In genomic region chr1:59913869-59914225, GRCm38 (mm10) we compare ENCODE assay signal across 8 mouse cellular contexts. TPM values are rescaled to one million over a fixed set of nuclear protein-coding genes. Genes with fewer than 3 reads are reported as not detected.
DNase-seq lines count a peak whose midpoint lies in the region; ATAC-seq lines count a peak whose summit lies in the region.

No protein-coding gene starts in this region.

- ATAC-seq in common myeloid progenitor, adult 5-6 weeks (replicated peaks; ENCODE audit: low read depth, poor library complexity, severe bottlenecking), result peak; percentile 33
- ATAC-seq in heart, embryonic 14.5 days (ENCODE audit: insufficient number of reproducible peaks, insufficient read depth, low FRiP score, low read depth), result no peak
- ATAC-seq in liver, embryonic 11.5 days (replicated peaks; ENCODE audit: low FRiP score), result no peak
- ATAC-seq in neural tube, embryonic 12.5 days (ENCODE audit: low FRiP score, low read depth), result no peak

- H3K36me3 ChIP-seq in heart, embryonic 14.5 days (ENCODE audit: control insufficient read depth, insufficient read depth, low read length), result no peaks in the 10 kb centered on the region
- H3K36me3 ChIP-seq in liver, embryonic 11.5 days (ENCODE audit: control insufficient read depth, insufficient read depth, low read length), result no peaks in the 10 kb centered on the region
- H3K36me3 ChIP-seq in neural tube, embryonic 12.5 days, result no peaks in the 10 kb centered on the region

- DNase-seq in spleen, postnatal 36 days (ENCODE audit: low spot score in 2 of 2), result peak; percentile 59 to 68
- DNase-seq in spleen, postnatal 14 days (ENCODE audit: low spot score in 2 of 2), result no peak
- DNase-seq in liver, embryonic 11.5 days (ENCODE audit: low spot score), result no peak
- DNase-seq in thymus, postnatal 14 days, result no peak
- no peak for DNase-seq in embryo, embryonic 9.5 days (ENCODE audit: extremely low spot score)

- no peaks in the 10 kb centered on the region for H3K27me3 ChIP-seq in heart, embryonic 14.5 days (ENCODE audit: control insufficient read depth, insufficient read depth, low read length)
- no peaks in the 10 kb centered on the region for H3K27me3 ChIP-seq in liver, embryonic 11.5 days (replicated peaks; ENCODE audit: control insufficient read depth, insufficient read depth, low read length)
- H3K27me3 ChIP-seq in neural tube, embryonic 12.5 days (replicated peaks), result no peaks in the 10 kb centered on the region

- no peaks in the 10 kb centered on the region for H3K9me3 ChIP-seq in heart, embryonic 14.5 days (ENCODE audit: control insufficient read depth, low read length)
- H3K9me3 ChIP-seq in liver, embryonic 11.5 days (ENCODE audit: control insufficient read depth, low read length), result no peaks in the 10 kb centered on the region
- H3K9me3 ChIP-seq in neural tube, embryonic 12.5 days, result no peaks in the 10 kb centered on the region

- H3K4me2 ChIP-seq in heart, embryonic 14.5 days (ENCODE audit: low read length), result peak overlapping the region; percentile 78
- H3K4me2 ChIP-seq in liver, embryonic 11.5 days, result peak overlapping the region; percentile 79
- peak overlapping the region; percentile 89 for H3K4me2 ChIP-seq in neural tube, embryonic 12.5 days (replicated peaks)

- WGBS in heart, embryonic 14.5 days, result 5% methylated on average over 12 of the region's 12 CpGs
- WGBS in liver, embryonic 11.5 days, result 6% methylated on average over 12 of the region's 12 CpGs
- 6% methylated on average over 12 of the region's 12 CpGs for WGBS in neural tube, embryonic 12.5 days

- peak overlapping the region; percentile 83 for H3K9ac ChIP-seq in heart, embryonic 14.5 days (ENCODE audit: low read length)
- H3K9ac ChIP-seq in liver, embryonic 11.5 days (ENCODE audit: low read depth, low read length), result peak overlapping the region; percentile 96
- peak overlapping the region; percentile 99 for H3K9ac ChIP-seq in neural tube, embryonic 12.5 days

- H3K27ac ChIP-seq in heart, embryonic 14.5 days (replicated peaks in 1 of 2; ENCODE audit: control insufficient read depth in 1 of 2, insufficient read depth in 1 of 2, low read depth in 2 of 2, low read length in 2 of 2), result peak overlapping the region in 1 of 2 experiments; percentile 87; a peak in 2 of 4 replicates
- peak overlapping the region; percentile 94 for H3K27ac ChIP-seq in liver, embryonic 11.5 days (ENCODE audit: low read depth, low read length)
- H3K27ac ChIP-seq in neural tube, embryonic 12.5 days, result peak overlapping the region; percentile 97; the same call in 1 of the 2 replicates

- peak overlapping the region; percentile 59 to 98 for H3K4me3 ChIP-seq in heart, embryonic 14.5 days (ENCODE audit: control insufficient read depth in 1 of 2, insufficient read depth in 1 of 2, low read depth in 1 of 2, low read length in 2 of 2)
- peak overlapping the region; percentile 99 for H3K4me3 ChIP-seq in liver, embryonic 11.5 days (ENCODE audit: low read depth, low read length)
- H3K4me3 ChIP-seq in neural tube, embryonic 12.5 days, result peak overlapping the region; percentile 100

- peaks cover 2 to 27% of the 10 kb centered on the region in 2 experiments for H3K4me1 ChIP-seq in heart, embryonic 14.5 days (ENCODE audit: control insufficient read depth in 2 of 2, insufficient read depth in 2 of 2, low read length in 2 of 2)
- H3K4me1 ChIP-seq in liver, embryonic 11.5 days (replicated peaks; ENCODE audit: control insufficient read depth, insufficient read depth, low read length), result peaks cover 30% of the 10 kb centered on the region
- peaks cover 19% of the 10 kb centered on the region for H3K4me1 ChIP-seq in neural tube, embryonic 12.5 days

RNA-seq across cellular contexts. Expression of gene Fam117b, which starts 1.0 kb away (rescaled TPM):
- total RNA-seq in common myeloid progenitor, adult 5-6 weeks (2017), result 26.9 and 27.3 TPM in 2 replicates
- polyA plus RNA-seq in heart, embryonic 14.5 days (2014; fragmentation: Nextera tagmentation; extraction: Ambion mirVana), result 6.5 and 6.8 TPM in 2 replicates
- polyA plus RNA-seq in liver, embryonic 11.5 days (2014; fragmentation: Nextera tagmentation; extraction: Ambion mirVana), result 10.3 and 10.6 TPM in 2 replicates
- 29.7 and 31.1 TPM in 2 replicates for polyA plus RNA-seq in neural tube, embryonic 12.5 days (2016; fragmentation: Nextera tagmentation; extraction: Ambion mirVana)

Comparison
In these comparisons a context has a peak if more than half of its experiments do, and no peak if none do; other contexts are left out.
1. DNase-seq: peak in spleen, postnatal 36 days (2 of 2); none in spleen, postnatal 14 days (0 of 2), liver, embryonic 11.5 days (single experiment), thymus, postnatal 14 days (single experiment) and embryo, embryonic 9.5 days (single experiment).
2. Peak in every context shown above with its lines, with median percentiles within 50 percentile points of each other: H3K4me2 ChIP-seq, H3K4me3 ChIP-seq and H3K9ac ChIP-seq.